Mouse (Mus musculus): ENCODE measurements around the gene Capn9. TPM values are rescaled to one million over a fixed set of nuclear protein-coding genes. Genes with fewer than 3 reads are reported as not detected.

Capn9 gene
- total RNA-seq (2021) = not detected
- long read RNA-seq, experiment 1, partial matches to known transcripts = 0 of 1 reads
- long read RNA-seq, experiment 1, other reads (novel, unspliced or antisense) = 1 of 1 reads
- long read RNA-seq, experiment 2, partial matches to known transcripts = 0 of 2 reads
- long read RNA-seq, experiment 2, other reads (novel, unspliced or antisense) = 2 of 2 reads

- no peak for DNase-seq
These were observed at the start of gene Capn9 for GRCm38 (mm10) chr8:124575811-124576210. Capn9 (plus strand) TSS chr8:124576111.

- DNase-seq = no peak
These were observed 49.6 kb upstream of the Capn9 start for GRCm38 (mm10) chr8:124526261-124526660.

- peak; percentile 55 for DNase-seq
These were observed 45.8 kb upstream of the Capn9 start for GRCm38 (mm10) chr8:124530076-124530475.

GRCm38 (mm10) chr8:124530556-124530955, 45.4 kb upstream of the Capn9 start:
- DNase-seq = no peak

- no peak for DNase-seq
These were observed 44.9 kb upstream of the Capn9 start for GRCm38 (mm10) chr8:124530996-124531395.

- no peak for DNase-seq
These were observed 43.3 kb upstream of the Capn9 start for GRCm38 (mm10) chr8:124532626-124533025.

- DNase-seq = no peak
These were observed 40.5 kb upstream of the Capn9 start for GRCm38 (mm10) chr8:124535451-124535850.

GRCm38 (mm10) chr8:124540906-124541305, 35.0 kb upstream of the Capn9 start:
- DNase-seq = no peak

GRCm38 (mm10) chr8:124542001-124542400, 33.9 kb upstream of the Capn9 start:
- no peak for DNase-seq

- no peak for DNase-seq
These were observed 32.6 kb upstream of the Capn9 start for GRCm38 (mm10) chr8:124543272-124543671.

GRCm38 (mm10) chr8:124546371-124546770, 29.5 kb upstream of the Capn9 start:
- no peak for DNase-seq

- no peak for DNase-seq
These were observed 29.1 kb upstream of the Capn9 start for GRCm38 (mm10) chr8:124546815-124547214.

GRCm38 (mm10) chr8:124547269-124547668, 28.6 kb upstream of the Capn9 start:
- no peak for DNase-seq

- no peak for DNase-seq
These were observed 27.7 kb upstream of the Capn9 start for GRCm38 (mm10) chr8:124548187-124548586.

GRCm38 (mm10) chr8:124551011-124551661, 24.8 kb upstream of the Capn9 start:
- no peak for DNase-seq

- no peak for DNase-seq
These were observed 20.7 kb upstream of the Capn9 start for GRCm38 (mm10) chr8:124555113-124555750.

- DNase-seq = no peak
These were observed 19.7 kb upstream of the Capn9 start for GRCm38 (mm10) chr8:124556164-124556563.

- no peak for DNase-seq
These were observed 19.3 kb upstream of the Capn9 start for GRCm38 (mm10) chr8:124556658-124557057.

GRCm38 (mm10) chr8:124557476-124557875, 18.4 kb upstream of the Capn9 start:
- DNase-seq = no peak

GRCm38 (mm10) chr8:124567126-124567525, 8.8 kb upstream of the Capn9 start:
- DNase-seq = no peak

GRCm38 (mm10) chr8:124567584-124567983, 8.3 kb upstream of the Capn9 start:
- peak; percentile 27 for DNase-seq

GRCm38 (mm10) chr8:124569100-124569499, 6.8 kb upstream of the Capn9 start:
- DNase-seq = no peak

- peak; percentile 86 for DNase-seq
These were observed 6.3 kb upstream of the Capn9 start, which contains the start of gene Agt for GRCm38 (mm10) chr8:124569593-124569992. Agt (minus strand) TSS chr8:124569706.

Measured in gastrocnemius, postnatal 25 days (tissue).